Mouse (Mus musculus): Measurements from ENCODE around the gene Pard3. TPM values are rescaled to one million over a fixed set of nuclear protein-coding genes. Genes with fewer than 3 reads are reported as not detected.
A peak's percentile ranks its signal among the peaks of the same experiment; 100 is the strongest.

Gene Pard3
- total and polyA plus RNA-seq, 3 experiments: 0.51 to 1.3 (median 0.94) TPM

DNA sequence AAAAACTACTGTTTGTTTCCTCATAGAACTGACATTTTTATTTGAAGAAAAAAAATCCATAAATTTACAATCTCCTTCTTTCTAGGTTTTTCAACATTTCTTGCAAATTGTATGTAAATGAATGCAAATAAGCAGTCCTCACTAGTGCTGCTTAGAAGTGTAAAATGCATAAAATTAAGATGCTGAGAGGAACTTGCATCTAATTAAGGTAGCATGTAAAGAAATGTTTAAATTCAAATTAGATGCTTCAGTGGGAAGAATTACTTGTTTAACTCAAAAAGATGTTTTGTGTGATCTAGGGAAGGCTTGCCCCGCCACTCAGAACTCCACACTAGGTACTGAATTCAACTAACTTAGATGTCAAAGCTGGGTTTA lies 472.1 kb downstream of the Pard3 start:
- no peak overlapping the region for H3K9ac ChIP-seq (ENCODE audit: insufficient read depth, low read depth)
- no peaks in the 10 kb centered on the region for H3K79me2 ChIP-seq (replicated peaks; ENCODE audit: control insufficient read depth, extremely low read depth, insufficient read depth, poor library complexity, severe bottlenecking)
- no peak for DNase-seq (ENCODE audit: extremely low read depth)
- in situ Hi-C loops (cut with MboI; ENCODE audit: low pct_ligation_motif_present, low pct_unique_long_range_greater_than_20kb, low sequenced_read_pairs): no loop called here
- dilution Hi-C loops (cut with MboI; ENCODE audit: extremely low pct_ligation_motif_present, extremely low pct_unique_long_range_greater_than_20kb, low sequenced_read_pairs): no loop called here
- no peaks in the 10 kb centered on the region for H3K27me3 ChIP-seq (replicated peaks)
- no peak overlapping the region for H3K27ac ChIP-seq (ENCODE audit: insufficient read depth, low read depth)
- H3K36me3 ChIP-seq (replicated peaks in 1 of 2; ENCODE audit: control insufficient read depth in 1 of 2, insufficient read depth in 1 of 2, low read length in 1 of 2): no peaks in the 10 kb centered on the region
- no peak overlapping the region for H3K4me2 ChIP-seq (ENCODE audit: insufficient read depth, low read depth, poor library complexity, severe bottlenecking)
- H3K4me1 ChIP-seq (ENCODE audit: control insufficient read depth in 1 of 2, insufficient read depth in 2 of 2): peaks cover 0 to 10% of the 10 kb centered on the region in 2 experiments; a peak in 2 of 4 replicates
- H3K9me3 ChIP-seq (replicated peaks; ENCODE audit: low read length): no peaks in the 10 kb centered on the region
- TF ChIP-seq ETS1 (conservative IDR thresholded peaks at IDR 0.05; ENCODE audit: low read depth, low read length): no peak
- no peak for TF ChIP-seq MXI1 (IDR thresholded peaks at IDR 0.05; ENCODE audit: low read depth, low read length)
- no peak for TF ChIP-seq CHD1 (IDR thresholded peaks at IDR 0.05; ENCODE audit: low read depth, low read length)
- TF ChIP-seq BHLHE40 (IDR thresholded peaks at IDR 0.05; ENCODE audit: low read depth, low read length): no peak
- TF ChIP-seq JUND (conservative IDR thresholded peaks at IDR 0.05; ENCODE audit: low read depth, low read length): no peak
- no peak for TF ChIP-seq POLR2AphosphoS2 (IDR thresholded peaks at IDR 0.05; ENCODE audit: low read depth, low read length)
- TF ChIP-seq JUN (IDR thresholded peaks at IDR 0.05; ENCODE audit: insufficient read depth, low read depth, low read length): no peak
- H3K4me3 ChIP-seq (replicated peaks in 1 of 3; ENCODE audit: low read depth in 2 of 3, low read length in 2 of 3, poor library complexity in 1 of 3): no peak overlapping the region

DNA sequence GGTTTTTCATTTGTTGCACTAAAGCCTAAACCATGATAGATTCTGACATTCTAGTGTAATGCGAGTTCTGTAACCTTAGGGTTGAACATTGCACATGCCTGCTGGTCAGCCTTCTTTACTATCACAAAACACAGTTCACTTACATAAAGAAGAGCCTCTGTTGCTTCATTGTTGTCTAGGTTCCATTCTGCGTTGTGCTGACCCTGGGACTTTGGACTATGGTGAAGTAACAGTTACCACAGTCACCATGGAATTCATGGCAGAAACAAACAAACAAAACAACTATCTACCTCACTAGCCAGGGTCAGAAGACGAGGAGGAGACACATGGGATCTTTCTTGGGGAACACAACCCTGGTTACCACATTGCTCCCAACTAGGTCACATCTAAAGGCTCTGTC lies 476.1 kb downstream of the Pard3 start:
- dilution Hi-C loops (cut with MboI; ENCODE audit: extremely low pct_ligation_motif_present, extremely low pct_unique_long_range_greater_than_20kb, low sequenced_read_pairs) (no loop called here), in situ Hi-C loops (cut with MboI; ENCODE audit: low pct_ligation_motif_present, low pct_unique_long_range_greater_than_20kb, low sequenced_read_pairs) (loop anchor here (5.0 kb wide), 1 partner anchor 33 kb away; no protein-coding TSS in a partner anchor)
- Histone ChIP-seq H3K27ac (ENCODE audit: insufficient read depth, low read depth) (no peak overlapping the region), H3K79me2 (replicated peaks; ENCODE audit: control insufficient read depth, extremely low read depth, insufficient read depth, poor library complexity, severe bottlenecking) (no peaks in the 10 kb centered on the region), H3K4me3 (replicated peaks in 1 of 3; ENCODE audit: low read depth in 2 of 3, low read length in 2 of 3, poor library complexity in 1 of 3) (no peak overlapping the region), H3K9ac (ENCODE audit: insufficient read depth, low read depth) (no peak overlapping the region), H3K9me3 (replicated peaks; ENCODE audit: low read length) (no peaks in the 10 kb centered on the region), H3K4me1 (ENCODE audit: control insufficient read depth in 1 of 2, insufficient read depth in 2 of 2) (peaks cover 0 to 12% of the 10 kb centered on the region in 2 experiments; a peak in 2 of 4 replicates), H3K27me3 (replicated peaks) (no peaks in the 10 kb centered on the region), H3K4me2 (ENCODE audit: insufficient read depth, low read depth, poor library complexity, severe bottlenecking) (no peak overlapping the region), H3K36me3 (replicated peaks in 1 of 2; ENCODE audit: control insufficient read depth in 1 of 2, insufficient read depth in 1 of 2, low read length in 1 of 2) (no peaks in the 10 kb centered on the region)
- DNase-seq (ENCODE audit: extremely low read depth): no peak
- TF ChIP-seq SMC3 (IDR thresholded peaks at IDR 0.05; ENCODE audit: low read depth, low read length): no peak
- TF ChIP-seq UBTF (IDR thresholded peaks at IDR 0.05; ENCODE audit: low read depth, low read length): no peak
- no peak for TF ChIP-seq RCOR1 (conservative IDR thresholded peaks at IDR 0.05; ENCODE audit: low read depth, low read length)
- TF ChIP-seq E2F4 (IDR thresholded peaks at IDR 0.05; ENCODE audit: insufficient replicate concordance, low read depth, low read length): no peak
- no peak for TF ChIP-seq RAD21 (IDR thresholded peaks at IDR 0.05; ENCODE audit: low read depth, low read length)
- no peak for TF ChIP-seq CHD1 (IDR thresholded peaks at IDR 0.05; ENCODE audit: low read depth, low read length)

DNA sequence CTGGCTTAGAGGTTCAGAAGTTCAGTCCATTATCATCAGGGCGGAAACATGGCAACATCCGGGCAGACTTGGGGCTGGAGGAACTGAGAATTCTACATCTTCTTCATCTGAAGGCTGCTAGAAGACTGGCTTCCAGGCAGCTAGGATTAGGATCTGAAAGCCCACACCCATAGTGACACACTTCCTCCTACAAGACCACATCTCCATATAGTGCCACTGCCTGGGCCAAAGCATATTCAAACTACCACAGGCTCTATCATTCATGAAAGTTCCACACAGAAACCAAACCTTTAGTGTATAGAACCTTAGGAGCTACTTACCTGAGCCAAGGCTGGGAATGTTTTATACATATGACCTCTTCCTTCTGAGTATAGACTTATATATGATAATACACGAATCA lies 476.6 kb downstream of the Pard3 start:
- dilution Hi-C loops (cut with MboI; ENCODE audit: extremely low pct_ligation_motif_present, extremely low pct_unique_long_range_greater_than_20kb, low sequenced_read_pairs): no loop called here
- Histone ChIP-seq H3K27me3 (replicated peaks) (no peaks in the 10 kb centered on the region), H3K4me2 (ENCODE audit: insufficient read depth, low read depth, poor library complexity, severe bottlenecking) (no peak overlapping the region), H3K36me3 (replicated peaks in 1 of 2; ENCODE audit: control insufficient read depth in 1 of 2, insufficient read depth in 1 of 2, low read length in 1 of 2) (no peaks in the 10 kb centered on the region), H3K9me3 (replicated peaks; ENCODE audit: low read length) (no peaks in the 10 kb centered on the region), H3K27ac (ENCODE audit: insufficient read depth, low read depth) (no peak overlapping the region), H3K4me1 (ENCODE audit: control insufficient read depth in 1 of 2, insufficient read depth in 2 of 2) (peaks cover 0 to 12% of the 10 kb centered on the region in 2 experiments; a peak in 2 of 4 replicates), H3K79me2 (replicated peaks; ENCODE audit: control insufficient read depth, extremely low read depth, insufficient read depth, poor library complexity, severe bottlenecking) (no peaks in the 10 kb centered on the region), H3K4me3 (replicated peaks in 1 of 3; ENCODE audit: low read depth in 2 of 3, low read length in 2 of 3, poor library complexity in 1 of 3) (no peak overlapping the region), H3K9ac (ENCODE audit: insufficient read depth, low read depth) (no peak overlapping the region)
- DNase-seq (ENCODE audit: extremely low read depth): peak; percentile 27
- TF ChIP-seq USF2 (conservative IDR thresholded peaks at IDR 0.05; ENCODE audit: low read depth, low read length): no peak
- TF ChIP-seq ELF1 (IDR thresholded peaks at IDR 0.05; ENCODE audit: low read depth, low read length): no peak
- in situ Hi-C loops (cut with MboI; ENCODE audit: low pct_ligation_motif_present, low pct_unique_long_range_greater_than_20kb, low sequenced_read_pairs): loop anchor here (5.0 kb wide), 1 partner anchor 33 kb away; no protein-coding TSS in a partner anchor
